Mouse (Mus musculus) heart, adult 2 months (tissue): Measurements from ENCODE around the gene 4931428L18Rik.

Experiments used
- CTCF ChIP-seq: fragments of 200-600 bp; IDR thresholded peaks from 2 replicates; pipeline ENCODE4 v1.8.1; 2022; ENCODE audit warnings: antibody characterized with exemption, mild to moderate bottlenecking, moderate library complexity
- POLR2A ChIP-seq: fragments of 200-500 bp; IDR thresholded peaks from 2 replicates; pipeline ENCODE4 v1.6.1; 2011; ENCODE audit warnings: mild to moderate bottlenecking, low read depth, low read length, control low read depth; ENCODE audit not compliant: insufficient read depth

GRCm38 (mm10) chr1:30951795-30952194, 270.7 kb downstream of the 4931428L18Rik start:
- no peak for TF ChIP-seq CTCF
- TF ChIP-seq POLR2A: no peak
